Mouse (Mus musculus) spleen, postnatal 36 days (tissue): ENCODE results near the gene Dnase2b.

Experiments used
- DNase-seq, 2 experiments: peaks; one replicate each; pipeline ENCODE4 v3.0.0; 2022; ENCODE audit warnings: low spot score in 2 of 2, mixed read lengths in 1 of 2

Dnase2b gene

DNA sequence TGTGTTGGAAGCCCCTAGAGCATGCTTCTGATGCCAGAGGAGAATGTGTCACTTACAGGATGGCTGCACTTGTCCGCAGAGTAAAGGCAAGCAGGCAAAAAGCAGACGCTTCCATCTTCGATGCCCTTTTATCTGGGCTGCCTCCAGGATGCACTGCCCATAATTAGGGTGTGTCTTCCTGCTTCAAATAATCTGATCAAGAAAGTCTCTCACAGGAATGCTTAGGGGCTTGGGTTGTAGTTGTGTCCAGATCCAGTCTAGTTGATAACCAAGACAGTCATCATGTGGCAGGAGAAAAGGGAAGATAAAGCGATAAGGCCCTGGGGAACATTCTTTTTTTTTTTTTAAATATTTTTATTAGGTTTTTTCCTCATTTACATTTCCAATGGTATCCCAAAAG lies at the start of gene Dnase2b:
Gene Dnase2b, minus strand, starts transcription at position 101 of the 400 bp plus-strand sequence.
- DNase-seq: no peak

DNA sequence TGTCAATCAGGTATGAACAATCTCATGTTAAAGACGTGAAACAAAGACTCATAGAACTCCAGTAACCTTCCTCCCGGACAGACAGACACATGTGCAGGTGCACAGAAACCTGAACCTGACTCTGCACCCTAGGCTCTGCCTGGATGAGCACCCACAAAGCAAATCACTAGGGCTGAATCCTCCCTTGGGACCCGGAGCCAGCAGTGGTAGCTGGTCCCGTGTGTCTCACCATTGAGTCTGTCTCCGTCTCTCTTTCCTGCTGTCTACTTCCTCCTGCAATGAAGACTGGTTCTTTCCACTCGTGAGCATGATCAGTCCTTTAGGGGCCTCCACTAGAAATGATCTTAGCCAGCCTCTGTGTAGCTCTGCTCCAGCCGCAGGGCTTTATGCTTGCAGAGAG lies 46.5 kb upstream of the Dnase2b start:
- DNase-seq: no peak

DNA sequence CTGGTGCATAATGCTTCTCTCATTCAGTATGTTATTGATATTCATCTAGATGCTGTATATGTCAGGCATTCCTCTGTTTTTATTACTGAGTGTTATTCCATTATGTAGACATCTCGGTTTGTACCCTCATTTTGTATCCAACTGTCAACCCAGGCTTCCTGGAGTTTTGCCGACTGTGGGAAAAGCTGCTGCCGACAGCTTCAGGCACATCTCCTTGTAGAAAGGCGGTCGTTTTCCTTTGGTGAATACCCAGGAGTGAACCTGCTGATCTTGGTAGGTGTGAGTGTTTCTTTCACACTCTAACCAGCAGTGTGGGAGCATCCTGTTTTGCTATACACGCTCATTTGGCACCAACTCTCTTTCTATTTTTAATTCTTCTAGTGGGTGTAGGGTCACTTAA lies 45.6 kb upstream of the Dnase2b start:
- no peak for DNase-seq

DNA sequence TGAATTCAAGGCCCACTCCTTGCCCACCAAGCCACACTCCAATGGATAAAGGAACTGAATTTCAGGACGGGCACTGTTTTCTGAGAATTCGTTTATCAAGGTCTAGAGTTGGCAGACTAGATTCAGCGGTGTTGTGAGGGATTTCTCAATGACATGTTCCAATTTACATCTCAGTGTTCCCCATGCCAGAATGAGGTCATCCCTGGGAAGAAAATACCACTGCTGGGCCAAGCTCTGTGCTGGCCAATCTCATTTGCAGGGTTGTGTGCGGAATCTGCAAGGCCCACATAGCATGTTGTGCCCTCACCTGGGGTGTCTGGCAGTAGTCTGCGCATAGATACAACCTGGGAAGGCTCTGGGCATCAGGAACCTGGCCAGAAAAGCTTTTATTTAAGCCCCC lies 43.9 kb upstream of the Dnase2b start:
- DNase-seq: no peak

DNA sequence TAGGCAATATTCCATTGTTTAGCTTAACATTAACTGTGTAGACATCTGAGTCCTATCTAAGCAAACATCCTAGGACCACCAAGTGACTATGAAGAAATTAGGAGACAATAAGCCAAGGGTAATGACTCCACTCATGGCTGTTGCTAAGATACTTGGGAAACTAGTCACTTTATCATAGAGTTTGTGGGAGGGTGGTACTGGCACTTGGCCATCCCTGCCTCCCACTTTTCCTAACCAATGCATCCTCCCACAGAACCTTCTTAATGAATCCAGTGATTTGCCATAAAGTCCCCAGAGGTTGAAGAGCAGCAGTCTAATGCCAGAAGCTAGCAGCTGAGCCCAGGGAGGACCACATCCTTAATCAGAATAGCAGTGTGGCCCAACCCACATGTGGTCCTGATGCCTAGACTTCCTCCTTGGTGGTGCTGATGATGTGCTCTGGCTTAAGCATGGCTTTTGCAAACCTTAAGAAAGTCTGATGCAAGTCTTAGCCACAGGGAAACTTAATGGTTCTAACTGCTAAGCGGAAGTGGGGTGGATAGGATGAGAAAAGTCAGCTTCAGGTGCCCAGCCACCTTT lies 42.8 kb upstream of the Dnase2b start:
- DNase-seq: no peak

DNA sequence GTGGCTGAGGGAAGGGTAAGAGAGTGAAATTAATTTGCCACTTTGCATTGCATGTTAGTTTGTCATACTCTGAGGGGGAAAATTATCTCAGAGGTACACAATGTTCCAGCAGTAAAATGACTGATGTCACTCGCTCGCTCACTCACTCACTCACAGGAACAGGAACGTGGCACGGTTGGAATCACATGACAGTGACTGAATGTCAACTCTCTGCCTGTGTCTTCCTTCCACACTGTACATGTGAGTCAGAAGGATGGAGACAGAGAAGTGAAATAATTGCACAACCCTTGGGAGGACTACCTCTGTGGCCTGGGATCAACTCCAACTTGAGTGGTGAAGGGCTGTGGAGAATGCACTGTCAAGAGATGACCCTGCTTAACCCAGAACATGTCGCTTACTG lies 42.0 kb upstream of the Dnase2b start:
- no peak for DNase-seq

DNA sequence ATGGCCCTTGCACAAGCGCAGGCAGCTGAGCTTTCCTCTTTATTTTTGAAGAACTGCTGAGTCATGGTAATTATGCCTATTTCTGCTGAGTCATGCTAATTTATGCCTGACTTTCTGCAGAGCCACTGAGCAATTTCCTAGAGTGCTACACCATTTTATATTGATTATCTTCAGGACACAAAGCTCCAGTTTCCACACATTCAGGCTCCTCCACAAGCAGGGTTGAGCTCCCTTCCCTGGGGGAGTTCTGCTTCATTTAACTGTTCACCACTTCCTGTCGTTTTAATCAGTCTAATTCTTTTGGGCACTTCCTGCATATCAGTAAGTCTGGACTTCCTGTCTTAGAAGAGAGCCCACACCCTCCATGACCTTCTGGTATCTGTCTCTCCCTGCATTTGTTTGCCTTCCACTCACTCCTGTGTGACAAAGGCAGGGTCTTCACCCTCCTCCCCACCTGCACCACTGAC lies 39.7 kb upstream of the Dnase2b start:
- DNase-seq: peak in 1 of 2 experiments; percentile 15

DNA sequence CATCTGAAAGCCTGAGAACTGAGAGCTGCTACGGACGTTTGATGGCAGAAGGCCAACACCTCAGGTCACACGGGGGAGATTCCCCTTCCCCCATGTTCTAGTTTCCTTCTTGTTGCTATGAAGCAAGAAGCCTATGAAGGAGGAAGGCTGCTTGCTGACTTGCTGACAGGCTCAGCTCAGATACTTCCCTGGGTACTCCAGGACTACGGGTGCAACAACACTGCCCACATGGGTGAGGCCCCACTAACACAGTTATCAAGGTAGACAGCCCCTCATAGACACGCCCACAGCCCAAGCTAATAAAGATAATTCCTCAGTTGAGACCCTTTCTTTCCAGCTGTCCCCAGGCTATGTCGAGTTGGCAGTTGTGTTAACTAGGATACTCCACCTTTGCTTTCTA lies 38.3 kb upstream of the Dnase2b start:
- peak in 1 of 2 experiments; percentile 3 for DNase-seq

DNA sequence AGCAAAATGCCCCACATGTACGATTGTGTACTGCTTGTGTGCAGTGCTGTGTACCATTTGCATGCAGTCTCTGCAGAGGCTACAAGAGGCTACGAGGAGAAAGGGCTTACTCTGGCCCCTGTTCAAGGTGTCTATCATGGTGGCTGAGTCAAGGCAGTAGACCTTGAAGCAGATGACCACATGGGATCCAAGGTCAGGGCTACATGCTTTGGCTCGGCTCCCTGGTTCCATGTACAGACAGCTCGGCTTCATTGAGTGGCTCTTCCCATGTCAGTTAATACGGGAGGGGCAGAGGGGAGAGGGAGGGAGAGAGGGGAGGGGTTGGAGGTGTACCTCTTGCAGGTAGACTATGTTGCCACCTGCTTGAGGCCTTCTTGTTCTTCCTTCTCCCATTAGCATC lies 37.0 kb upstream of the Dnase2b start:
- no peak for DNase-seq

DNA sequence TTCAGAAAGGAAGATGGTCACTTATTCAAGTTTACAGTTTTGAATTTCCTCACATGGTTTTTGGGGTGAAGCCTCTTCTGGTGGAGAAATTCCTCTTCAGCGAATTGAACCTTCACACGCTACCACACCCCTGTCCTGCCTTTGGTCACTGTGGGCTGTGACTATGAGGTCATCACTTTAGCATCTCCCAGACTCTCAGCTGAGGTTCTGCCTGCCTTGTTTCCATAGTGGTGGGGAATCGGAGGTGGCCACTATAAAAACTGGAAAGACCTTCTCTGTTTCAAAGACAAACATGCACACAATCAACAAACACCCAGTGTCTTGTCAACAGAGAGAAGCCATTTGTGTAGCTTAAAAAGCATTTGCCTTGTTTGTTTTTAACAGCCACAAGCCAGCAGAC lies 35.8 kb upstream of the Dnase2b start, which contains the start of gene 4930503B20Rik:
Gene 4930503B20Rik, minus strand, starts transcription at position 101 of the 400 bp plus-strand sequence.
- DNase-seq: no peak

DNA sequence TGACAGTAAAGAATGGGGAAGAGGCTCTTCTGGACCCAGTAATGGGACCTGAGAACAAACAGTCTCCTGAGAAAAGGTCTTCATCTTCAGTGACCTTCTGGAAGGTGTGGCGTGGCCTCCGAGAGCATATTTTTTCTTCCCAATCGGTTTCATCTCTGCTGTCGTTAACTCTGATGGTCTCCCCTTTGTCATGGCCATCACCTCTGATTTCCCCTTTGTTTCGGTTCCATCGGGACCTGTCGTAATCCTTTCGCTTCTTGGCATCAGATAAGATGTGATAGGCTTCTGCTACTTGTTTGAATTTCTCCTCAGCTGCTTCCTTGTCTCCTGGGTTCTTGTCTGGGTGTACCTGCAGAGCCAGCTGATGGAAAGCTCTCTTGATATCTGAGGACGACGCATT lies 35.3 kb upstream of the Dnase2b start:
- no peak for DNase-seq

DNA sequence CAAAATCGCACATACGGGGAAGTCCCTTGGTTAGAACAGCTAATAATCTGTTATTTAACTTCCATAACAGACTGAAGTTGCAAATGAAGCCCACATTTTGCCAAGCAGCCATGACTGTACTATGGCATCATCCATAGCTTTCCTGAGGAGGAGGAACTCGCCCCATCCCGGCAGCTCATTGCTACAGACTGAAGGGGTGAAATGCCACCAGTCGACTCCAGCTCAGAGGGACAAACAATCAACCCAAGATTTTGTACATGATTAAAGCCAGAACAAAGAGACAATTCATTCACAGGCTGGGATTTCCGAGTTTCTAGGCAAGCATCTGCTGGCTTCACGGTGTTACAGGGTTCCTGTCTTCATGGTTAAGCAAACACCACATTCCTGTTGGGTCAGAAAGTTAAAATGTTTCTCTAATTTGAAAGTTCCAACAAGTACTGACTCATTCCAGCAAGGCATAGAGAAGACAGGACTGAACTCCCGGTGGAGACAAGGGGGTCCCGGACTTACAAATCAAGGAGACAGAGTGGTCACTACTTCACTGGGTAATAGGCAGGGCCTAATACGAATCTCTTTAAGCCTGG lies 34.0 kb upstream of the Dnase2b start:
- no peak for DNase-seq

DNA sequence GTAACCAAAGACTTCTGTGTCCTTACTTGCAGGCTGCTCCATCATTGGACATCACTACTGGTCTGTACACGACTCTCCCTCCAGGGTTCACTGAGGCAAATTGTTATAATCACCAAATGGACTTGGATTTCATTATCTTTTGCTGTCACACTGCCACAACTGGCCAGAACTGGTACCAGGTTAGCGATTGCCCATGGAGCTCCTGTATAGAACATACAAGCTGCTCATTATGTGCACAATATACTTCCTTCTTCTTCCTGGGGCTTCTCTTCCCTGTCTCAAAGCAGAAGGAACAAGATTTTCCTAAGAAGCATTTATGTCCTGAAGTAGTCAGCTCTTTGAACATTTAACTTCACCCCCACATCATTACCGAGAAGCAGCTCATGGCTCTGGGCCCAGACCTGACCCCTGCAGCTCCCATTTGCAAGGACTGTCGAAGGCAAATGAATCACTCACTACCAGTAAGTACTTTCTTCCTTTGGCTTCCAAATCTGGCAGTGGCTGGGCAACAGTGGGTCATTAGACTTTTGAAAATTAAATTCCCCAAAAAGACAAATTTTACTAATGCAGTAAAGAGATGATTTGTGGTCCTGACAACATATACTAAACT lies 26.5 kb upstream of the Dnase2b start:
- peak in 1 of 2 experiments; percentile 5 for DNase-seq

DNA sequence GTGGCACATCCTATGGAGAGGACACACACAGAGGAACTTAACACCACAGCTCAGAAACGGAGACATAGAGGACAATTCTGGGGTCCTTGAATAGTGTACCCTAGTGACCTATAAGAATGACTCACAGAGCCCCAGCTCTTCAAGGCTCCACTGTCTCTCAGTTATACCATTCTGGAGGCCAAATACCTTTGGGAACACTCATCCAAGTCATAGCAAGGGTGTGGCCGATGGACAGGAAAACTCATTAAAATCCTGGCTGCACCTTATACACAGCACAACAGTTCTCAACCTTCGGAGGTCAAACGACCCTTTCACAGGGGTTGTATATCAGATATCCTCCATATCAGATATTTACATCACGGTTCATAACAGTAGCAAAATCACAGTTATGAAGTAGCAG lies 17.1 kb upstream of the Dnase2b start:
- no peak for DNase-seq

DNA sequence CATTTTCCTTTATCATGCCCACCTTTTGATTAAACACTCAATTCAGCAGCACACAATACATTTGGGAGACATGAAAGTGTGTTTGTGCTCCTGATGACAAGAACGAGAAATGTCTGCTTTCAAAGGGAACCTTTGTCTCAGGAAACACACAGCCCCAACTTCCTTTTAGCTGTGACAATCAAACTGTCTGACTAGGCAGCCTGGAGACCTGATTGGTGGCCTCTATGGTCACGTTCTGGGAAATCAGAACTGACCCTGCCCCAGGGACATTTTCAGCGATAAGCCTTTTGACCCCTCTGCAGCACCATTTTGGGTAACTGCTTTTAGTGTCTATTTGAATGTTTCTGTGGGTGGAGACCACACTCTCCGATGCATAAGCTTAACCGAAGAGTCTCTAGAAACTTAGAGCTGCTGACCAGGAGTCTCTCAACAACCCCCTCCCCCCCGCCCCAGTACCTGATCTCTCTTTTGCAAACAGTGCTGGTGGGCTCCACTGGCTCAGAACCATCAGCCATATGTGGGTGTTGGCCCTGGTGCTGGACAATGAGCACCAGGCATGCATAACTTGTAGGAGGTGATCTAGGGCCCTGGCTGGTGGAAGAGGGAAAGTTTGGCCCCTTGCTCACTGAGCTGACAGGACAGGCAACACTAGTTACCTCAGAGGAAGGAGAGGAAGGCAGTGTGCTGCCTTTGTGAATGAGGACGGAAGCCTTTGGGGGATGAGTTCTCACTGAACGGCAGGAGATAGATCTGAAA lies 13.0 kb upstream of the Dnase2b start:
- no peak for DNase-seq

DNA sequence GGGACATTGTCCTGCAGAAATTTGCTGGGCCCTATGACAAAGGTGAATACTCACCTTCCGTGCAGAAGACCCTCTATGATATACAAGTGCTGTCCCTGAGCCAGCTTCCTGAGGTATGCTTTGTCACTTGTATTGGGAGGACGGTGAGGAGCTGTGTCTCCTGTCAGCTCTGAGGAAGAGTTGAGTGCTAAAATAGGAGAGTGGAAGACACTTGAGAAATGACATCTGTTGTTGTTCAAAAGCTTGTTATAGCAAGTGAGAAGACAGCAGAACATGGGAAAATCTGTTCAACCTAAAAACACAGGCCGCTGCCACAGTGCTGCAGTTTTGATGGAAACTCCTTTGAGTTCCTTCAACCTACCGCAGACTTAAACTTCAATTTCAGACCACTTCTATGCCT lies 10.4 kb upstream of the Dnase2b start:
- no peak for DNase-seq

DNA sequence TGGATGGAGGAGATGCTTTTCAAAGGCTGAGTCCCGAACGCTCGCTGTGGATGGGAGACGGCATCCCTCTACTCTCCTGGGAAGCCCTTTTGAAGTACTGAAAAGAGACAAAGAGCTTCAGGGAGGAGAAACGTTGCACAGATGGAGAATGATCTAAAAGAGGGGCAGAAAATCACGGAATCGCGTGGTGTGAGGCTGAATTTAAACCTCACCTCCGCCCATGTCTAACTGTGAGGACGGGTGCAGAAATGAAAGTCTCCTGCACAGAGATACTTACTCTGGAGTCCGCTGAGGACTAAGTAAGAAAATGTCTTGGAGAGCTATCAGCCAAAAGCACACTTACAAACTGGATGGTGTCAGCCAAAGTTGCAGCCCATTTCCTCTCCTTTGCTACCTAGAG lies 6.6 kb upstream of the Dnase2b start:
- no peak for DNase-seq

DNA sequence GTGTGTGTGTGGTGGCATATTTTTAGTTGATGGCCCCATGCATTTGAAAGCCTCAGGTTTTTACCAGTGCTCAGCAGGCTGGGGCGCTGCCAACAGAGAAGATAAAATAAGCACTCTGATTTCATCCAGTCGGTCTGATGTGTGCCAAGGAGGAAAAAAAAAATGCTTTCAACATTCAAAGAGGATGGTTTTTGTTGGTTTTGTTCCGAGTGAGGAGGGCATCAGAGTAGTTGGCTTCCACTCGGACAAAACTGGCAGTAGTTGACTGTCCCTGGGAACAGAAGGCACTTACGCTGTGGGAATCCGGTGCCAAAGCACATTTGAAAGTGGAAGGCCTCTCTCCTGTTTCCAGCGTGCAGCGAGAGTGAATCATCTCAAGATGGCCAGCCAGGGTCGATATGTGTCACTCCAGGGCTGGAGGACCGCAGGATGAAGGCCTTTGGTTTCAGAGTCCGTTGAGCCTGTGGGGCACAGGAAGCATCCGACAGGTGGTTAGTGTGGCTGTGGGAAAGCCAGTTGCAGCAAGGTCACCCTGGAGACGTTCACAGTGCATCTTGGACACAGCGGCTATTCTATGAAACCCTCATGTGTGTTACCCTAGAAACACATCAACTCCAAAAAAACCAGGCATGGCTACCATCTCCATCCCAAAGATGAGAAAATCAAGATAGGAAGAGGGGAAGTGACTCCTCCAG lies 5.3 kb upstream of the Dnase2b start:
- DNase-seq: no peak

DNA sequence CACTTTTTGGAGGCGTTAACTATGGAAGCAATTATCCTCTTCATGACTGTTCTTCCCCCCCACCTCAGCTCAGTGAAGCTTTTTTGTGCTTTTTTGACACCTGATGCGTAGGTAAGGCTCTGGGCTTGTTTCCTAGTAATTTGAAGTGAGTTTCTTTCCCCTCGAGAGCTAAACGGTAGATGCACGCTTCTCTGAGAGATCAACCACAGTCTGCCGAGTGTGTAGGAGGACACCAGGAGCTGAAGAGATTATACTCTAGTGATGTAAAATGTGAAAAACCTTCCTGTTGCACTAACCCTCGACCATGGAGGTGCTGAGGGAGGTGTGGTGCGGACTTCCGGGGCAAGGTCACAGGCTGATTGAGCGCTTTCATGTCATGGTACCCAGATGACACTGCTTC lies 4.7 kb upstream of the Dnase2b start:
- DNase-seq: no peak

DNA sequence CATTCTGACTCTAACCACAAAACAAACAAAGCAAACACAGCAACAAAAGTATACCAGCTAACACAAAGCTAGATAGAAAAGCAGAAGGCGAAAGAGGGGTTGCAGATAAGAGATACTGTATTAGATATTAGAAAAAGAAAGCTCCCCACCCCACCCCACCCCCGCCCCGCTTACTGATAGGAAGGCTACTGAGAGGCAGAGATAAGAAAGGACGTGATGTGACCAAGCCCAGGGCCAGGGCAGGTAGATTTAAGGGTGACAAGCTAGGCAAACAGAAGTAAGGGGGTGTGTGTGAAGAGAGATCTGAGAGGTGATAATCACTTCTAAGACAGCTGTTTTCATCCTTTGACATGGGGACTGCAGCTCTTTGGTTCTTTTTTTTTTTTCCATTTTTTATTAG lies 3.0 kb upstream of the Dnase2b start:
- no peak for DNase-seq

DNA sequence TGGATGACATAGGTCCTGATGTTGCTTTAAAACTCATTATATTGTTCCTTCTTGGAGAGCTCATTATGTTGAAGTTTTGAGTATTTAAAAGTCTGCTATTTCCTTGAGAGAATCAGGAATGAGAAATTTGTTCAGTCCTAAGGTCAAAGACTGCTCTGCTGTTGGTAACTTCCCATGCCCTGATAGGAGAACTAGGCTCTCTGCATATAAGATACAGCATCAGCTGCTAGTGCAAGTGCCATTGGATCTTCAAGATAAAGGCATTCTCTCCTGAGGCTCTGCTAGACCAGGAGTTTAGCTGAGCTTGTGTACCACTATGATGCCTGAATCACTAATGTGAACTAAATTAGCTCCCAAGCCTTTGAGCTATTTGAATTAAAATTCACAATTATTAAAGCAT lies 2.5 kb upstream of the Dnase2b start:
- no peak for DNase-seq
